Comparison of ENCODE assay signal across 7 mouse cellular contexts in the genomic region with DNA sequence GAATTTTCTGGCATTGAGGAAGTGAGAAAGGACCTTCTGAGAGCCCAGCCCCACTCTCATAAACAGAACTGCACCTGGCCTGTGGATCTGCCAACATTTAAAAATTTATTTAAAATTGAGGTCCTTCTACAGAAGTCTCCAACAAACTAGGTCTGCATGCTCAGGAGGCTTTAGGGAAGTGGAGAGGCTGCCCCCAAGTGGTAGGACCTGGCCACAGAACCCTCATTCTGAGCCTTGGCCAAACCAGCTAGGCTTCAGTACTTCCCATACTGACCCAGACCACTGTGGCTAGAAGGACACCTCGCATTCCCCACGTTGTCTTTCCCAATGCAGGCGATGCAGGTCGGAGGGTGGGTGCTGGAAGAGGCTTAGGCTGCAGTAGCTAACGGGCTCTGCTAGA. TPM values are rescaled to one million over a fixed set of nuclear protein-coding genes. Genes with fewer than 3 reads are reported as not detected.
A peak's percentile ranks its signal among the peaks of the same experiment; 100 is the strongest.
DNase-seq lines count a peak whose midpoint lies in the region; ATAC-seq and TF ChIP-seq lines count a peak whose summit lies in the region.

No protein-coding gene starts in this region.

- H3ac ChIP-seq in C2C12 (ENCODE audit: control insufficient read depth, insufficient read length, low read depth): no peak overlapping the region

- H3K27ac ChIP-seq in gastrocnemius, adult 2 months: peak overlapping the region; percentile 82; the same call in 1 of the 2 replicates
- no peak overlapping the region for H3K27ac ChIP-seq in kidney, embryonic 16.5 days (ENCODE audit: low read length)
- H3K27ac ChIP-seq in liver, postnatal 0 days (ENCODE audit: low read depth): no peak overlapping the region
- H3K27ac ChIP-seq in small intestine, adult 2 months (ENCODE audit: insufficient read depth, low read depth, low read length): no peak overlapping the region

- no peaks in the 10 kb centered on the region for H3K4me1 ChIP-seq in kidney, embryonic 16.5 days (ENCODE audit: insufficient read depth, low read length)
- H3K4me1 ChIP-seq in liver, postnatal 0 days (ENCODE audit: insufficient read depth): peaks cover 12% of the 10 kb centered on the region; the same call in 1 of the 2 replicates
- no peaks in the 10 kb centered on the region for H3K4me1 ChIP-seq in small intestine, adult 2 months (ENCODE audit: control insufficient read depth, insufficient read depth, insufficient read length, low read length)

- H3K9me3 ChIP-seq in kidney, embryonic 16.5 days (ENCODE audit: low read length): no peaks in the 10 kb centered on the region
- no peaks in the 10 kb centered on the region for H3K9me3 ChIP-seq in liver, postnatal 0 days (ENCODE audit: low read length)

- no peak overlapping the region for H3K9ac ChIP-seq in kidney, embryonic 16.5 days (replicated peaks; ENCODE audit: low read length)
- H3K9ac ChIP-seq in liver, postnatal 0 days (replicated peaks): no peak overlapping the region

- intact Hi-C loops in gastrocnemius, adult 2 months (cut with DNase I): no loop called here

- H3K4me3 ChIP-seq in C2C12 (ENCODE audit: insufficient read depth, poor library complexity, severe bottlenecking): no peak overlapping the region
- H3K4me3 ChIP-seq in gastrocnemius, adult 2 months: peak overlapping the region; percentile 28
- H3K4me3 ChIP-seq in kidney, embryonic 16.5 days (ENCODE audit: low read length): no peak overlapping the region
- H3K4me3 ChIP-seq in liver, postnatal 0 days (ENCODE audit: low read depth, low read length): no peak overlapping the region
- no peak overlapping the region for H3K4me3 ChIP-seq in small intestine, adult 2 months (ENCODE audit: low read depth, low read length)

- H3K27me3 ChIP-seq in C2C12 (ENCODE audit: control insufficient read depth, insufficient read depth, insufficient read length): peaks cover 17% of the 10 kb centered on the region
- H3K27me3 ChIP-seq in kidney, embryonic 16.5 days (ENCODE audit: insufficient read depth, low read length): no peaks in the 10 kb centered on the region
- H3K27me3 ChIP-seq in liver, postnatal 0 days (ENCODE audit: insufficient read depth, low read length): no peaks in the 10 kb centered on the region
- no peaks in the 10 kb centered on the region for H3K27me3 ChIP-seq in small intestine, adult 2 months (ENCODE audit: control insufficient read depth, insufficient read depth, low read length)

- DNase-seq in 416B (ENCODE audit: low read depth): peak; percentile 71
- peak; percentile 24 for DNase-seq in c-Kit-positive CD71-positive TER-119-positive erythroid progenitor cells, embryonic 14.5 days (ENCODE audit: low spot score)
- peak; percentile 73 for DNase-seq in gastrocnemius, adult 2 months
- peak; percentile 66 for DNase-seq in liver, postnatal 0 days

- no peak for TF ChIP-seq POLR2A in small intestine, adult 2 months (IDR thresholded peaks at IDR 0.05; ENCODE audit: low read depth, low read length)

- no peaks in the 10 kb centered on the region for H3K79me3 ChIP-seq in C2C12 (ENCODE audit: low read depth)

- H3K79me2 ChIP-seq in C2C12 (ENCODE audit: control insufficient read depth, insufficient read depth): no peaks in the 10 kb centered on the region

- no peaks in the 10 kb centered on the region for H3K36me3 ChIP-seq in C2C12 (ENCODE audit: control insufficient read depth, insufficient read depth)
- H3K36me3 ChIP-seq in kidney, embryonic 16.5 days (ENCODE audit: insufficient read depth, low read length): no peaks in the 10 kb centered on the region
- H3K36me3 ChIP-seq in liver, postnatal 0 days (replicated peaks; ENCODE audit: insufficient read depth, low read length): peaks cover 6% of the 10 kb centered on the region; the same call in 1 of the 2 replicates
- no peaks in the 10 kb centered on the region for H3K36me3 ChIP-seq in small intestine, adult 2 months (ENCODE audit: control insufficient read depth, insufficient read depth, low read length)

- ATAC-seq in kidney, embryonic 16.5 days (ENCODE audit: low FRiP score, low TSS enrichment): peak; percentile 74; the same call in 1 of the 2 replicates
- no peak; the same call in 1 of the 2 replicates for ATAC-seq in liver, postnatal 0 days

- no peak for TF ChIP-seq EP300 in liver, postnatal 0 days (IDR thresholded peaks at IDR 0.05; ENCODE audit: low read depth)

- H3K4me2 ChIP-seq in kidney, embryonic 16.5 days (replicated peaks; ENCODE audit: low read depth, low read length): no peak overlapping the region
- H3K4me2 ChIP-seq in liver, postnatal 0 days (ENCODE audit: low read depth, low read length): peak overlapping the region; percentile 48

- peak; percentile 73 for TF ChIP-seq CTCF in C2C12 (IDR thresholded peaks at IDR 0.05; ENCODE audit: control insufficient read depth, insufficient read depth, insufficient read length)
- peak; percentile 84 for TF ChIP-seq CTCF in gastrocnemius, adult 2 months (IDR thresholded peaks at IDR 0.05)
- peak; percentile 74 for TF ChIP-seq CTCF in liver, postnatal 0 days (IDR thresholded peaks at IDR 0.05; ENCODE audit: low read depth)
- peak; percentile 72; the same call in 1 of the 2 replicates for TF ChIP-seq CTCF in small intestine, adult 2 months (IDR thresholded peaks at IDR 0.05; ENCODE audit: extremely low read depth, insufficient read length, insufficient replicate concordance, low read depth, low read length)

- WGBS in kidney, embryonic 16.5 days: 28% methylated on average over 5 of the region's 5 CpGs
- WGBS in liver, postnatal 0 days (ENCODE audit: insufficient replicate concordance): 28% methylated on average over 5 of the region's 5 CpGs
- 34% methylated on average over 5 of the region's 5 CpGs for WGBS in small intestine, adult 2 months

TF ChIP-seq in C2C12, 6 proteins besides CTCF, POLR2A, EP300 and RAD21:
- TF ChIP-seq CEBPB (IDR thresholded peaks at IDR 0.05; ENCODE audit: low read depth) (no peak), MYOD1 (IDR thresholded peaks at IDR 0.05; ENCODE audit: control insufficient read depth, insufficient read length, low read depth) (no peak), USF1 (IDR thresholded peaks at IDR 0.05; ENCODE audit: low read depth) (no peak), FOSL1 (IDR thresholded peaks at IDR 0.05; ENCODE audit: insufficient read depth, low read length, poor library complexity, severe bottlenecking) (no peak), MAX (IDR thresholded peaks at IDR 0.05) (no peak), MYOG (IDR thresholded peaks at IDR 0.05; ENCODE audit: control insufficient read depth, extremely low read depth, insufficient read length) (no peak)

RNA-seq across cellular contexts. Expression of gene Myl7, which starts 14.1 kb away (rescaled TPM):
- polyA plus RNA-seq in C2C12 (2012; fragmentation: generic; extraction: Trizol): not detected
- total RNA-seq in gastrocnemius, adult 2 months (2021): not detected
- polyA plus RNA-seq in kidney, embryonic 16.5 days (2015; fragmentation: Nextera tagmentation; extraction: Ambion mirVana): 5.1 and 9.1 TPM in 2 replicates
- 2.4 and 2.6 TPM in 2 replicates for polyA plus RNA-seq in liver, postnatal 0 days (2015; fragmentation: Nextera tagmentation; extraction: Ambion mirVana)
- 4.3 and 9.7 TPM in 2 replicates for polyA plus RNA-seq in small intestine, adult 2 months (2012; rRNA removed)

RNA-seq across cellular contexts. Expression of gene Pold2, which starts 34.5 kb away (rescaled TPM):
- 154 TPM for polyA plus RNA-seq in C2C12 (2012; fragmentation: generic; extraction: Trizol)
- 10 to 100 TPM; 39.7 to 48.5 TPM for total RNA-seq in gastrocnemius, adult 2 months (2021)
- polyA plus RNA-seq in kidney, embryonic 16.5 days (2015; fragmentation: Nextera tagmentation; extraction: Ambion mirVana): 152 and 155 TPM in 2 replicates
- polyA plus RNA-seq in liver, postnatal 0 days (2015; fragmentation: Nextera tagmentation; extraction: Ambion mirVana): 24.0 and 27.0 TPM in 2 replicates
- 132 and 133 TPM in 2 replicates for polyA plus RNA-seq in small intestine, adult 2 months (2012; rRNA removed)

RNA-seq across cellular contexts. Expression of gene Gck, which starts 37.2 kb away (rescaled TPM):
- polyA plus RNA-seq in C2C12 (2012; fragmentation: generic; extraction: Trizol): not detected
- 1 to 10 TPM; 1.8 to 7.8 TPM for total RNA-seq in gastrocnemius, adult 2 months (2021)
- polyA plus RNA-seq in kidney, embryonic 16.5 days (2015; fragmentation: Nextera tagmentation; extraction: Ambion mirVana): 1.7 and 2.0 TPM in 2 replicates
- polyA plus RNA-seq in liver, postnatal 0 days (2015; fragmentation: Nextera tagmentation; extraction: Ambion mirVana): 0.66 and 1.3 TPM in 2 replicates
- polyA plus RNA-seq in small intestine, adult 2 months (2012; rRNA removed): 0.33 and 1.2 TPM in 2 replicates

RNA-seq across cellular contexts. Expression of gene Ykt6, which starts 42.9 kb away (rescaled TPM):
- 93.3 TPM for polyA plus RNA-seq in C2C12 (2012; fragmentation: generic; extraction: Trizol)
- 10 to 100 TPM; 37.0 to 46.7 TPM for total RNA-seq in gastrocnemius, adult 2 months (2021)
- 56.1 and 61.8 TPM in 2 replicates for polyA plus RNA-seq in kidney, embryonic 16.5 days (2015; fragmentation: Nextera tagmentation; extraction: Ambion mirVana)
- 15.1 and 16.6 TPM in 2 replicates for polyA plus RNA-seq in liver, postnatal 0 days (2015; fragmentation: Nextera tagmentation; extraction: Ambion mirVana)
- 56.2 and 84.5 TPM in 2 replicates for polyA plus RNA-seq in small intestine, adult 2 months (2012; rRNA removed)

RNA-seq across cellular contexts. Expression of gene Aebp1, which starts 50.9 kb away (rescaled TPM):
- polyA plus RNA-seq in C2C12 (2012; fragmentation: generic; extraction: Trizol): 121 TPM
- 10 to 100 TPM; 52.8 to 72.3 TPM for total RNA-seq in gastrocnemius, adult 2 months (2021)
- polyA plus RNA-seq in kidney, embryonic 16.5 days (2015; fragmentation: Nextera tagmentation; extraction: Ambion mirVana): 59.6 and 61.1 TPM in 2 replicates
- 2.9 and 3.1 TPM in 2 replicates for polyA plus RNA-seq in liver, postnatal 0 days (2015; fragmentation: Nextera tagmentation; extraction: Ambion mirVana)
- polyA plus RNA-seq in small intestine, adult 2 months (2012; rRNA removed): 12.4 and 14.2 TPM in 2 replicates
